ENCODE assay signal across 13 mouse cellular contexts in genomic region chr7:132686515-132686914, GRCm38 (mm10).
DNase-seq lines count a peak whose midpoint lies in the region; ATAC-seq and TF ChIP-seq lines count a peak whose summit lies in the region.
"Had no signal": no experiment of that assay in that cellular context is flagged by ENCODE, and none has a peak within 500 bp of the region (broad histone marks: within the 10 kb centered on the region; RNA-seq: fewer than 3 reads in every experiment).

No protein-coding gene starts in this region.

- 89% methylated on average over 3 of the region's 3 CpGs for WGBS in intestine, embryonic 15.5 days

- H3K4me2 ChIP-seq in intestine, embryonic 15.5 days (replicated peaks): no peak overlapping the region
- H3K4me2 ChIP-seq: limb, embryonic 12.5 days had no signal

- H3K27ac ChIP-seq in intestine, embryonic 15.5 days: no peak overlapping the region
- H3K27ac ChIP-seq in layer of hippocampus, adult 2 months: no peak overlapping the region
- H3K27ac ChIP-seq: gastrocnemius, adult 2 months; limb, embryonic 12.5 days; midbrain, embryonic 10.5 days had no signal

- TF ChIP-seq CTCF in layer of hippocampus, adult 2 months (conservative IDR thresholded peaks at IDR 0.05): no peak

- no peaks in the 10 kb centered on the region for H3K36me3 ChIP-seq in intestine, embryonic 15.5 days
- H3K36me3 ChIP-seq: limb, embryonic 12.5 days; midbrain, embryonic 10.5 days had no signal

- peak; percentile 93 for DNase-seq in 416B (ENCODE audit: low read depth)
- DNase-seq in left cerebral cortex, postnatal 36 days (ENCODE audit: low spot score in 2 of 2): no peak
- DNase-seq in layer of hippocampus, adult 2 months (ENCODE audit: low spot score in 2 of 2): no peak
- DNase-seq: adrenal gland, postnatal 10 days; cerebellum, adult 11-12 months; gastrocnemius, adult 2 months had no signal

- no peaks in the 10 kb centered on the region for H3K9me3 ChIP-seq in intestine, embryonic 15.5 days
- H3K9me3 ChIP-seq: limb, embryonic 12.5 days; midbrain, embryonic 10.5 days had no signal

- H3K4me1 ChIP-seq in intestine, embryonic 15.5 days (replicated peaks): peaks cover 9% of the 10 kb centered on the region
- H3K4me1 ChIP-seq: midbrain, embryonic 10.5 days had no signal

- peak; percentile 87 for ATAC-seq in CD4-positive, CD25-positive, alpha-beta regulatory T cell, adult 4 months
- peak; percentile 76 for ATAC-seq in granulocyte monocyte progenitor cell, adult 5-6 weeks (replicated peaks; ENCODE audit: poor library complexity, severe bottlenecking)
- ATAC-seq in megakaryocyte, adult 5-6 weeks (ENCODE audit: poor library complexity, severe bottlenecking): peak; percentile 76
- ATAC-seq in intestine, embryonic 15.5 days: no peak
- ATAC-seq: intestine, embryonic 16.5 days had no signal

- H3K9ac ChIP-seq in intestine, embryonic 15.5 days: no peak overlapping the region
- H3K9ac ChIP-seq: limb, embryonic 12.5 days had no signal

- H3K4me3 ChIP-seq in intestine, embryonic 15.5 days (replicated peaks): no peak overlapping the region
- no peak overlapping the region for H3K4me3 ChIP-seq in layer of hippocampus, adult 2 months
- H3K4me3 ChIP-seq: gastrocnemius, adult 2 months; limb, embryonic 12.5 days; midbrain, embryonic 10.5 days had no signal

- intact Hi-C loops in left cerebral cortex, postnatal 36 days (cut with DNase I): no loop called here

- H3K27me3 ChIP-seq in intestine, embryonic 15.5 days (replicated peaks): no peaks in the 10 kb centered on the region
- H3K27me3 ChIP-seq: limb, embryonic 12.5 days had no signal
